Mouse (Mus musculus) spleen, adult 10 weeks (tissue): ENCODE measurements around the gene Prkch. TPM values are rescaled to one million over a fixed set of nuclear protein-coding genes. Genes with fewer than 3 reads are reported as not detected.

ENCODE experiments used
- polyA plus RNA-seq: library from polyadenylated mRNA; stranded (reverse); fragments of 350-450 nt; fragmentation: Illumina TruSeq; extraction: RNeasy Lipid Tissue Mini Kit (QIAGEN cat#74804); gene quantifications from one replicate; pipeline ENCODE4 v1.2.3, GENCODE M21; 2015; ENCODE audit warnings: low replicate concordance; ENCODE audit not compliant: insufficient read depth

Gene Prkch
- polyA plus RNA-seq: 34.0 TPM

GRCm38 (mm10) chr12:73584610-73585240 lies at the start of gene Prkch:
Gene Prkch, plus strand, starts transcription at chr12:73584796.

GRCm38 (mm10) chr12:73546086-73546711 lies 38.4 kb upstream of the Prkch start, which contains the start of gene Tmem30b:
Gene Tmem30b, minus strand, starts transcription at chr12:73546392.

Other genes starting within 250 kb of the Prkch start
- gene Tmem30b, start 38.4 kb upstream of the Prkch start, polyA plus RNA-seq: not detected